Mouse (Mus musculus) bone marrow macrophage, adult 2 months (primary cell): ENCODE data around the gene 1190005I06Rik. TPM values are rescaled to one million over a fixed set of nuclear protein-coding genes. Genes with fewer than 3 reads are reported as not detected.

ENCODE experiments used
- H3K27ac ChIP-seq: 2 replicates; pipeline ENCODE4 v1.5.1; 2012; ENCODE audit warnings: low read depth, low read length; ENCODE audit not compliant: insufficient read depth
- H3K4me1 ChIP-seq: 2 replicates; pipeline ENCODE4 v1.6.1; 2012; ENCODE audit warnings: low read length; ENCODE audit not compliant: control insufficient read depth, insufficient read depth
- H3K4me3 ChIP-seq: 2 replicates; pipeline ENCODE4 v1.5.1; 2012; ENCODE audit warnings: mild to moderate bottlenecking, low read length, moderate library complexity; ENCODE audit not compliant: insufficient read depth
- CTCF ChIP-seq: IDR thresholded peaks from 2 replicates; pipeline ENCODE4 v1.5.1; 2012; ENCODE audit warnings: low read depth, mild to moderate bottlenecking, low read length, moderate library complexity
- POLR2A ChIP-seq: IDR thresholded peaks from 2 replicates; pipeline ENCODE4 v1.6.1; 2012; ENCODE audit warnings: mild to moderate bottlenecking, low read depth, low read length, borderline replicate concordance
- polyA plus RNA-seq: library from polyadenylated mRNA; stranded (reverse); fragments of >200 nt; gene quantifications from 2 replicates; pipeline ENCODE4 v1.2.4, GENCODE M21; 2012; ENCODE audit not compliant: missing spikeins, insufficient read depth, insufficient read length

The 1190005I06Rik gene
- polyA plus RNA-seq, 1 experiment = 1.1 TPM

- H3K4me3 ChIP-seq = no peak overlapping the region
- TF ChIP-seq POLR2A (no peak), CTCF (no peak)
- no peaks in the 10 kb centered on the region; the same call in 1 of the 2 replicates for H3K4me1 ChIP-seq
Observed at GRCm38 (mm10) chr8:120607460-120607859, 40.0 kb downstream of the 1190005I06Rik start.

GRCm38 (mm10) chr8:120602672-120603071 lies 44.8 kb downstream of the 1190005I06Rik start:
- Histone ChIP-seq H3K4me3 (no peak overlapping the region), H3K27ac (no peak overlapping the region), H3K4me1 (no peaks in the 10 kb centered on the region)
- no peak for TF ChIP-seq POLR2A
- no peak for TF ChIP-seq CTCF

More at GRCm38 (mm10) chr8:120607460-120607859, 40.0 kb downstream of the 1190005I06Rik start:
- no peak overlapping the region for H3K27ac ChIP-seq

DNA sequence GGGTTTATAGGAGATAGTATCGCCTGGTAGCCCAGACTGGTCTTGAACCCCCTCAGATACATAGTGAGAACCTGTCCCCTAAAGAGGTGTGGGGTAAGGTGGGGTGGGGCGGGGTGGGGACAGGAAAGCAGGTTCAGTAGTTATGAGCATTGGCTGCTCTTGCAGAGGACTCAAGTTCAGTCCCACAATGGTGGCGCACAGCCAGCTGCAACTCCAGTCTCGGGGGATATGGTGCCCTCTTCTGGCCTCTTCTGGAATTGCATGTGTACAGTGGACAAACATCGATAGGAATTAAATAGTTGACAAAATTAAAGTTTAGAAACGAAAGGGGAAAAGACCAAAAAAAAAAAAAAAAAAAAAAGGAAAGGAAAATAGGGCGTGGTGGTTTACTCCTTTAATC lies 47.9 kb downstream of the 1190005I06Rik start:
- peak; percentile 67 for TF ChIP-seq CTCF
- TF ChIP-seq POLR2A = no peak
- no peak overlapping the region for H3K4me3 ChIP-seq
- H3K4me1 ChIP-seq = no peaks in the 10 kb centered on the region
- H3K27ac ChIP-seq = no peak overlapping the region

DNA sequence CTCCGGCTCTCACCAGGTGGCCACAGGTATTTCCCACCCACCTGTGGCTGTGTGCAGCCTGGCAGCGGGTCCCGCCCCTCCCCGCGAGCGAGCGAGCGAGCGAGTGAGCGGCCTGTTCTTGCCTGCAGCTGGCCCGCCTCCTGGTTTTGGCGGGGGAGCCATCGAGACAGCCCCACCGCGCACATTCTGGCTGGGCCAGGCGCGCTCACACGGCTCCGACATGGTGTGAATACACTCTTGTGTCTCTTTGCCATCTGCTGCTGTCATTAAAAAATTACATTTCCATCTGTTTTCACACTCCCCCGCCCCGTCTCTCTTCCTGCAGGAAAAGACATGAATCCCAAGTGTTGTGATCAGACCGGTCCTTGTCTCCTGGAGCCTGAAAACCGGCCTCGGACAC lies 48.9 kb downstream of the 1190005I06Rik start:
- no peak overlapping the region for H3K27ac ChIP-seq
- TF ChIP-seq CTCF (no peak), POLR2A (no peak)
- H3K4me1 ChIP-seq = no peaks in the 10 kb centered on the region
- H3K4me3 ChIP-seq = no peak overlapping the region

DNA sequence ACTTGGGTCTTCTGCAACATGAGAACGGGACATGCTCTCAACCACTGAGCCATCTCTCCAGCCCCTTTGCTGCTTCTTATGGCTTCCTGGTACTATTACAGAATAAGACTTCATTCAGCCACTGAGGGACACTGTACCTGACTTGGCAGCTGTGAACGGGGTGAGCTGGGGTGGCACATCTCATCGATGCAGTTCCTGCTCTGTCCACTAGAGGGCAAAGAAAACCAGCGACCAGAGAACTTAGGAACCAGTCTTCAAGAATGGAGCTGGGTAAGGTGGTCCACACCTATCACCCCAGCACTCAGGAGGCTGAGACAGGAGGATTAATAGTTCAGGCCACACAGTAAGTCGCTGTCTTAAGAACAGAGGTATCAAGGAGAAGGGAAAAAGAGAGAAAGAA lies 51.5 kb downstream of the 1190005I06Rik start:
- no peak for TF ChIP-seq POLR2A
- TF ChIP-seq CTCF = peak; percentile 51; the same call in 1 of the 2 replicates
- no peak overlapping the region for H3K4me3 ChIP-seq
- no peaks in the 10 kb centered on the region for H3K4me1 ChIP-seq
- H3K27ac ChIP-seq = no peak overlapping the region

DNA sequence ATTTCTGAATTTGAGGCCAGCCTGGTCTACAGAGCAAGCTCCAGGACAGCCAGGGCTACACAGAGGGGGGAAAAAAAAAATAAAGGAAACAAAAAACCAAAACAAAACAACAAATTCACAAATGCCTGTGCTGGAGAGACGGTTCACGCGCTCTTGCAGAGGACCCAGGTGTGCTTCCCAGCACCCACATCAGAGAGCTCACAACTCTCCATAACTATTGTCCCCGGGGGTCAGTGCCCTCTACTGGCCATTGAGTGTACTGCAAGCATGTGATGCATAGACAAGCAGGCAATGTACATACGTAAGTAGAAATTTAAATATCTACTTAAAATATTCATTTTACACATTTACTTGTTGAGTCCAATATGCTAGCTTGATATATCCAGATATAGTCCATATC lies 52.9 kb downstream of the 1190005I06Rik start:
- Histone ChIP-seq H3K27ac (no peak overlapping the region), H3K4me3 (no peak overlapping the region), H3K4me1 (peaks cover 2% of the 10 kb centered on the region; the same call in 1 of the 2 replicates)
- peak; percentile 56 for TF ChIP-seq CTCF
- TF ChIP-seq POLR2A = no peak

DNA sequence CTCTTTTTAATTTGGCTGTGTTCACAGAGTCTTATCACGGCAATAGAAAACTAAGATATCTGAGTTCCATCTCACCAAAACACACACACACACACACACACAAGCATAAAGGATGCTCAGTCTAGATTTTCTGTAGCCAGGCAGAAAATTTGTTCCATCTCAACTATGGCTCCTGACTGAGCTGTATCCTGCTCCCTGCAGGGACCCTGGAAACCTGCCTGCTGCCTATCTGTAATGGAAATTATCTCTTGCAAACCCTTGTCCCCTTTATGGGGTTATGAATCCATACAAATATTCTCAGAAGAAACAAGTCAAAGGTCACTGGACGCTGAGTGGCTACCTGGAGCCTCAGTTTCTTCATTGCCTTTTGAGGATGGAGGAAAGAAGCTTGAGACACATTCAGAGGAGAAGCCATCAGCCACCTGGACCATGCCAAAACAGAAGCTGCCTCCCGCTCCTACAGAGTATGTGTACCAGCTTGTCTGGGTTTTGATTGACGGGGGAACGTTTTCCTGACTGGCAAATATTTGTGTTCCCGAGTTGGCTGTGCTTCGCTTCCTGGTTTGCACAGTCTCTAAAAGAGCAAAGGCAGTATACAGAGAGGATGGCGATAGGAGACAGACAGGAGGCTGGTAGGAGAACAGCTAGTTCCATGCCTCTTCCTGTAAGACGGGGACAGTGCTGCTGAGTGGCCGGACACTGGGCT lies 55.7 kb downstream of the 1190005I06Rik start:
- peaks cover 2% of the 10 kb centered on the region; the same call in 1 of the 2 replicates for H3K4me1 ChIP-seq
- TF ChIP-seq POLR2A = no peak
- TF ChIP-seq CTCF = no peak
- H3K4me3 ChIP-seq = no peak overlapping the region
- H3K27ac ChIP-seq = no peak overlapping the region

DNA sequence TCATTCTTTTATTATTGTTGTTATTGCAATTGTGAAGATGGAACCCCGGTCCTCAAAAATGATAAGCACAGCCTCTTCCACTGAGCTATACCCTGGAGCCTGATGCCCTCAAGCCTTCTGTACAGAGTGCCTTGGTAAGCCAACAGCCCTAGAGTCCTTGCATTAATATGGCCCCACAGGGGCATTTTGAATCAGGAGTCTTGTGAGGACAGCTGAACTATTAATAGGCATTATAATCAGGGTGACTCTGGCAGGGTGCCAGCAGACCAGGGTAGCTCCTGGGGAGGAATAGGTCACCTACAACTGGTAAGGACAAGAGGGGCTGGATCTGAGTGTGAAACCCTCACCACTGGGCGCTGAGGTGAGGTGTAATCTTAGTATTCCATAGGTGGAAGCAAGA lies 57.5 kb downstream of the 1190005I06Rik start:
- Histone ChIP-seq H3K27ac (no peak overlapping the region), H3K4me1 (peaks cover 2% of the 10 kb centered on the region; the same call in 1 of the 2 replicates), H3K4me3 (peak overlapping the region; percentile 70)
- no peak for TF ChIP-seq CTCF
- no peak for TF ChIP-seq POLR2A

GRCm38 (mm10) chr8:120588908-120589771 lies 58.3 kb downstream of the 1190005I06Rik start, which contains the start of gene Gins2:
TSS of gene Gins2 (minus strand) at chr8:120589304.
- peak within 1 kb of the TSS; percentile 82 for H3K4me3 ChIP-seq
- H3K4me1 ChIP-seq = peaks cover 2% of the 10 kb centered on the region; the same call in 1 of the 2 replicates
- TF ChIP-seq POLR2A = no peak
- no peak for TF ChIP-seq CTCF
- H3K27ac ChIP-seq = 0 out of 2 replicates have a peak within 1 kb of the TSS, but pooled peaks have one; percentile 19

DNA sequence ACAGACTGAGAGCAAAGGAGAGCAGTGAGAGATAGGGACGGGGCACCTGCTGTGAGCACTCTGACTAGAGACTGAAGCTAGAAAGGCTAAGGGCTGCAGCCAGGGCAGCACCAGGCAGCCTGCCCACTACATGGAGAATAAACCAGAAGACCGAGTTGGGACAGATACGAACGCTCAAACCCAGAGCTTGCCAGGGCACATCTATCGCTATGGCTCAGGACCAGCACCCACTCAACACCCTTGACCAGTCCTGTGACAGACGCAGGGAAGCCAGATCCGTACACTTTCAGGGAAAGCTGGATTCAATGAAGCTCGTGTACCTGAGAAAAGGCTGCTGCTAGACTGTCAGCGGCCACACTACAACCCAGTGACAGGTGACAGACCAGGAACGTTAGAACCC lies 61.9 kb downstream of the 1190005I06Rik start:
- Histone ChIP-seq H3K27ac (no peak overlapping the region), H3K4me1 (peaks cover 2% of the 10 kb centered on the region; the same call in 1 of the 2 replicates), H3K4me3 (no peak overlapping the region)
- TF ChIP-seq POLR2A = no peak
- TF ChIP-seq CTCF = no peak
